Mouse (Mus musculus) lung, embryonic 14.5 days (tissue): ENCODE results near the gene Ninj2. TPM values are rescaled to one million over a fixed set of nuclear protein-coding genes. Genes with fewer than 3 reads are reported as not detected.

ENCODE experiments used
- ATAC-seq: fragments of 200-750 bp; cut with Nextera tagmentation; 2 replicates; pipeline ENCODE4 v1.8.0; 2017; ENCODE audit warnings: mild to moderate bottlenecking, moderate TSS enrichment, moderate library complexity; ENCODE audit not compliant: insufficient read depth
- DNase-seq: peaks from one replicate; pipeline ENCODE4 v3.0.0-alpha.2; 2015
- H3K27ac ChIP-seq: fragments of 300-500 bp; sonication (generic); 2 replicates; pipeline ENCODE4 v1.5.1; 2014; ENCODE audit warnings: low read depth, mild to moderate bottlenecking, moderate library complexity
- H3K27me3 ChIP-seq: fragments of 300-500 bp; sonication (generic); 2 replicates; pipeline ENCODE4 v1.6.1; 2014; ENCODE audit warnings: low read length, control low read depth; ENCODE audit not compliant: insufficient read depth
- H3K36me3 ChIP-seq: fragments of 300-500 bp; sonication (generic); 2 replicates; pipeline ENCODE4 v1.6.1; 2014; ENCODE audit warnings: control low read depth; ENCODE audit not compliant: insufficient read depth
- H3K4me1 ChIP-seq: fragments of 300-500 bp; sonication (generic); 2 replicates; pipeline ENCODE4 v1.6.1; 2014; ENCODE audit warnings: antibody characterized with exemption, control low read depth; ENCODE audit not compliant: insufficient read depth
- H3K4me2 ChIP-seq: fragments of 300-500 bp; sonication (generic); 2 replicates; pipeline ENCODE4 v1.6.1; 2014; ENCODE audit warnings: mild to moderate bottlenecking
- H3K4me3 ChIP-seq: fragments of 300-500 bp; sonication (generic); 2 replicates; pipeline ENCODE4 v1.5.1; 2014; ENCODE audit warnings: low read depth, low read length
- H3K9ac ChIP-seq: fragments of 300-500 bp; sonication (generic); 2 replicates; pipeline ENCODE4 v1.6.1; 2014
- H3K9me3 ChIP-seq: fragments of 300-500 bp; sonication (generic); 2 replicates; pipeline ENCODE4 v1.6.1; 2016; ENCODE audit warnings: low read depth, low read length, control low read depth
- CTCF ChIP-seq: IDR thresholded peaks from 2 replicates; pipeline ENCODE4 v1.5.1; 2016; ENCODE audit warnings: antibody characterized with exemption, low read depth
- WGBS: fragments of 180-500 bp; shearing (Covaris S2); extraction: QIAGEN DNeasy Blood & Tissue Kit; methylation state at CpG from one replicate; pipeline ENCODE4 v1.1.7; 2014; 5-methylcytosine and 5-hydroxymethylcytosine counted together
- polyA plus RNA-seq: library from polyadenylated mRNA; unstranded; fragments of >200 nt; fragmentation: Nextera tagmentation; extraction: Ambion mirVana; gene quantifications from 2 replicates; pipeline ENCODE4 v1.2.1, GENCODE M21; 2014

The Ninj2 gene
- polyA plus RNA-seq, 1 experiment from 2014 or later = 0.30 TPM

DNA sequence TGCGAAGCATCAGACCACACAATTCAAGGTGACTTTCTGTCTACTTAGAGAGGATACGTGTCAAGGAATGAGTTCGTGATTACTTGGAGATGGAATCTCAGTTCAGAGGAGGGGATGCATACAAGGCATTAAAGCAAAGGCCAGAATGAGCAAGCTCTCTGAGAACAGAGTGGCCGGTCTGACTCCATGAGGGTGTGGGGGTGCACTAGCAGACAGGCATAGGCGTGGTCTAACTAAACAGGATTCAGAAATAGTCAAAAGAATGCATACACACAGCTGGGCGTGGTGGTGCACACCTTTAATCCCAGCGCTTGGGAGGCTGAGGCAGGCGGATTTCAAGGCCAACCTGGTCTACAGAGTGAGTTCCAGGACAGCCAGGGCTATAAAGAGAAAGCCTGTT is 33.3 kb downstream of the Ninj2 start:
- no peak for TF ChIP-seq CTCF
- no peaks in the 10 kb centered on the region for H3K4me1 ChIP-seq
- no peaks in the 10 kb centered on the region for H3K27me3 ChIP-seq
- no peak overlapping the region for H3K4me2 ChIP-seq
- DNase-seq (no peak), ATAC-seq (no peak)
- no peak overlapping the region for H3K27ac ChIP-seq
- no peaks in the 10 kb centered on the region for H3K9me3 ChIP-seq
- no peak overlapping the region for H3K9ac ChIP-seq
- WGBS = 90% methylated on average over 8 of the region's 8 CpGs
- H3K36me3 ChIP-seq = no peaks in the 10 kb centered on the region
- no peak overlapping the region for H3K4me3 ChIP-seq

GRCm38 (mm10) chr6:120127321-120127720 is 34.2 kb downstream of the Ninj2 start:
- TF ChIP-seq CTCF = no peak
- Histone ChIP-seq H3K4me1 (no peaks in the 10 kb centered on the region), H3K9ac (no peak overlapping the region), H3K4me3 (no peak overlapping the region), H3K27me3 (no peaks in the 10 kb centered on the region), H3K36me3 (no peaks in the 10 kb centered on the region), H3K9me3 (no peaks in the 10 kb centered on the region), H3K4me2 (no peak overlapping the region), H3K27ac (no peak overlapping the region)
- WGBS = 94% methylated on average over 7 of the region's 7 CpGs
- no peak for ATAC-seq
- no peak for DNase-seq

GRCm38 (mm10) chr6:120134748-120135147 is 41.6 kb downstream of the Ninj2 start:
- no peaks in the 10 kb centered on the region for H3K27me3 ChIP-seq
- ATAC-seq (no peak), DNase-seq (no peak)
- no peak for TF ChIP-seq CTCF
- WGBS = 71% methylated on average over 4 of the region's 4 CpGs
- no peak overlapping the region for H3K4me2 ChIP-seq
- no peak overlapping the region for H3K27ac ChIP-seq
- H3K36me3 ChIP-seq = no peaks in the 10 kb centered on the region
- no peak overlapping the region for H3K9ac ChIP-seq
- no peaks in the 10 kb centered on the region for H3K4me1 ChIP-seq
- H3K9me3 ChIP-seq = no peaks in the 10 kb centered on the region
- H3K4me3 ChIP-seq = no peak overlapping the region

DNA sequence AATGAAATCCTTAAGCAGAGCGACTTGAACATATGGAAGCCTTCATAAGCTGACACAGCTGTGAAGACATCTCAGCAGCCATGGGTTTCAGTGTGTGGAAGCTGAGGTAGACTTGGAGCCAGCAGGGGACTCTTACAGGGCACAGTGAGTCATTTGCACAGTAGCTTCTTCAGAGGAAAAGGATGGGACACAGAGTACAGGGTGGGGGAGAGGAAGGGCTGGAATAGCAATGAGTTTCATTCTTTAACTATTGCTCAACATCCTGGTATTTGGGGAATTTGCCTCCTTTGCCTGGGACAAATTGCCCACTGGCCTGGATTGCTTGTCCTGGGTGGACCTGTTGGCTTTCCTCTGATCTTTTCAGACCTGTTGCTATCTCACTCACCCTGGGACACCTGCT is 52.3 kb downstream of the Ninj2 start:
- H3K27ac ChIP-seq = no peak overlapping the region
- peak; percentile 25; the same call in 1 of the 2 replicates for ATAC-seq
- H3K36me3 ChIP-seq = no peaks in the 10 kb centered on the region

DNA sequence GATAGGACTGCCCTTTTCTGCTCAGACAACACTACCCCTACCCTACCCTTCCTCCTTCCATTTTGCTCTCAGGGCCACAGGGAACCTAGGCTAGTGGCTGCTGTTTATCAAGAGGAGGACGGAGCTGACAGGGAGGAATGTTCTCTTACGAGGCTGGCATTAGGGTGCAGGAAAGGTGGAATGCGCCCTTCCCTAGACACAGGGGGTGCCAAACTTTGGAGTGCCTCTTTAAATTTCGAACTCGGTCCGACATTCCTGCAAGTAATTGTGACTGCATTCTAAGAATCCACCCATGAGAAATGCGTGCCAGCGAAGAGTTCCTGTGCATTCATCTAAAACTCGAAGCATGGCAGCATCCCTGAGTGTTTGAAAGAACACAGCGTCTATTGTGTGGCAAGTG is 53.5 kb downstream of the Ninj2 start:
- DNase-seq (peak; percentile 30), ATAC-seq (no peak)
- Histone ChIP-seq H3K27ac (peak overlapping the region; percentile 38; the same call in 1 of the 2 replicates), H3K4me3 (no peak overlapping the region), H3K9me3 (no peaks in the 10 kb centered on the region), H3K36me3 (no peaks in the 10 kb centered on the region), H3K9ac (no peak overlapping the region), H3K4me2 (no peak overlapping the region), H3K4me1 (peaks cover 23% of the 10 kb centered on the region), H3K27me3 (no peaks in the 10 kb centered on the region)
- no peak for TF ChIP-seq CTCF
- 64% methylated on average over 10 of the region's 10 CpGs for WGBS

More for the DNA sequence above, 52.3 kb downstream of the Ninj2 start:
- Histone ChIP-seq H3K4me1 (peaks cover 23% of the 10 kb centered on the region), H3K4me2 (no peak overlapping the region), H3K9ac (no peak overlapping the region), H3K27me3 (no peaks in the 10 kb centered on the region), H3K9me3 (no peaks in the 10 kb centered on the region), H3K4me3 (no peak overlapping the region)
- DNase-seq = peak; percentile 39
- WGBS = 40% methylated on average over 1 of the region's 1 CpGs
- no peak for TF ChIP-seq CTCF

DNA sequence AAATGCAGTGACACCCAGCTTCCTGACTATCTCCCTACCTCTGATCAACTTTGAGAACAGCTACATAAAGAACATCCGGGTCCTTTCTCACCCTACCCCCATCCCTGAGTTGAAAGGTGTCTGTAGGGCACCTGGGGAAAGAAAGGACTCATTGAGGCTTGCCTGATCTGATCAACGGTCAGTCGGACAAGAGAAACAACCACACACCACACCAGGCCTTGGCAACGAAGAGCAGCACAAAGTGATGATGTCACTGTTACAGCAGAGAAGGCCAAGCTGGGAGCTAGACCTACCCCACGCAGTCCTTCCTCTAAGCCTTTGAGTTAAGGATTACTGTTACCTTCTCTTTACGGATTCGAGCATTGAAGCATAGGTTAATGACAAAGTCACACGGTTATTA is 54.3 kb downstream of the Ninj2 start:
- ATAC-seq (no peak), DNase-seq (no peak)
- Histone ChIP-seq H3K9ac (no peak overlapping the region), H3K9me3 (no peaks in the 10 kb centered on the region), H3K4me1 (peaks cover 23% of the 10 kb centered on the region), H3K36me3 (no peaks in the 10 kb centered on the region), H3K4me3 (no peak overlapping the region), H3K4me2 (no peak overlapping the region), H3K27ac (peak overlapping the region; percentile 46; the same call in 1 of the 2 replicates), H3K27me3 (no peaks in the 10 kb centered on the region)
- WGBS = 79% methylated on average over 8 of the region's 8 CpGs
- no peak for TF ChIP-seq CTCF

- peak overlapping the region; percentile 88 for H3K27ac ChIP-seq
- ATAC-seq = peak; percentile 82
- no peak for TF ChIP-seq CTCF
These were observed 55.7 kb downstream of the Ninj2 start for GRCm38 (mm10) chr6:120148716-120149392.

More at GRCm38 (mm10) chr6:120148716-120149392, 55.7 kb downstream of the Ninj2 start:
- DNase-seq = peak; percentile 68
- 51% methylated on average over 12 of the region's 12 CpGs for WGBS
- no peaks in the 10 kb centered on the region for H3K9me3 ChIP-seq
- H3K4me2 ChIP-seq = no peak overlapping the region
- H3K4me3 ChIP-seq = no peak overlapping the region
- peaks cover 23% of the 10 kb centered on the region for H3K4me1 ChIP-seq
- no peaks in the 10 kb centered on the region for H3K36me3 ChIP-seq
- no peaks in the 10 kb centered on the region for H3K27me3 ChIP-seq
- no peak overlapping the region for H3K9ac ChIP-seq
